Comparison of ENCODE assay signal across 8 mouse cellular contexts in the genomic region with DNA sequence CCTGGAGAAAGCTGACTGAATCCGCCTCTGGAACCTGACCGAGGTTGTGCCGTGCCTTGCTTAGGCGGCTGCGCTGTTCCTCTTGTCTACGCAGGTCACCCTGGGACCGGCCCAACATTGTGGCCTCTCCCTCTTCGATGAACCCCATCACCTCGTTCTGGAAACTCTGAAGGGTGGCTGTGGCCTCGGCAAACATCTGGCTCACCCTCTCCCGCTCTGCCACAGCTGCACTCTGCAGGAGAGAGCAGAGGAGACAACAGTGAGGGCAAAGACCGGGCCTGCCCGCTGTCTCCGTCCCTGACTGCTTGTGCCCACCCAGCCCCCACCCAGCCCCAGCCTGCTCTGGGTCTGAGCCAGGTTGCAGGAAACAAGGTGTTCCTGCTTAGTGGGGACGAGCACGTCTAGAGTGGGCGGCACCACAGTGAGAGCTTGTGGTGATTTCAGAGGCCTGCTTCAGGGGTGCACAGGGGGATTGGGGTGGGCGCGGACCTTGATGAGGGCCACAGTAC. TPM values are rescaled to one million over a fixed set of nuclear protein-coding genes. Genes with fewer than 3 reads are reported as not detected.
DNase-seq lines count a peak whose midpoint lies in the region; ATAC-seq and TF ChIP-seq lines count a peak whose summit lies in the region.

No protein-coding gene starts in this region.

- DNase-seq in kidney, adult 11 months: peak; percentile 59
- no peak for DNase-seq in kidney, postnatal 10 days
- DNase-seq in kidney, postnatal 0 days (ENCODE audit: low spot score): no peak
- DNase-seq in adrenal gland, adult 2 months: no peak
- DNase-seq in right cerebral cortex, postnatal 14 days: no peak
- no peak for DNase-seq in urinary bladder, adult 2 months (ENCODE audit: low spot score)

- TF ChIP-seq CTCF in kidney, postnatal 0 days (IDR thresholded peaks at IDR 0.05; ENCODE audit: low read depth): no peak

- no peaks in the 10 kb centered on the region for H3K36me3 ChIP-seq in forebrain, embryonic 15.5 days
- no peaks in the 10 kb centered on the region; the same call in 1 of the 2 replicates for H3K36me3 ChIP-seq in kidney, postnatal 0 days (ENCODE audit: insufficient read depth, low read length)
- no peaks in the 10 kb centered on the region for H3K36me3 ChIP-seq in neural tube, embryonic 15.5 days

- H3K9me3 ChIP-seq in forebrain, embryonic 15.5 days: no peaks in the 10 kb centered on the region
- H3K9me3 ChIP-seq in kidney, postnatal 0 days (replicated peaks; ENCODE audit: low read length): no peaks in the 10 kb centered on the region
- H3K9me3 ChIP-seq in neural tube, embryonic 15.5 days (replicated peaks): no peaks in the 10 kb centered on the region

- H3K4me2 ChIP-seq in forebrain, embryonic 15.5 days (replicated peaks): peak overlapping the region; percentile 46; the same call in 1 of the 2 replicates
- peak overlapping the region; percentile 84 for H3K4me2 ChIP-seq in kidney, postnatal 0 days (ENCODE audit: low read length)
- H3K4me2 ChIP-seq in neural tube, embryonic 15.5 days: peak overlapping the region; percentile 61

- no peak overlapping the region for H3K27ac ChIP-seq in forebrain, embryonic 15.5 days (replicated peaks)
- peak overlapping the region; percentile 81 for H3K27ac ChIP-seq in kidney, postnatal 0 days
- no peak overlapping the region for H3K27ac ChIP-seq in neural tube, embryonic 15.5 days (replicated peaks)

- 0 out of 2 replicates have a peak overlapping the region, but pooled peaks have one; percentile 2 for H3K4me3 ChIP-seq in forebrain, embryonic 15.5 days
- H3K4me3 ChIP-seq in kidney, postnatal 0 days (replicated peaks; ENCODE audit: low read depth, low read length): peak overlapping the region; percentile 58
- H3K4me3 ChIP-seq in neural tube, embryonic 15.5 days (replicated peaks): peak overlapping the region; percentile 37

- H3K27me3 ChIP-seq in forebrain, embryonic 15.5 days: peaks cover 67% of the 10 kb centered on the region
- H3K27me3 ChIP-seq in kidney, postnatal 0 days (ENCODE audit: insufficient read depth, low read length): no peaks in the 10 kb centered on the region
- peaks cover 66% of the 10 kb centered on the region for H3K27me3 ChIP-seq in neural tube, embryonic 15.5 days (replicated peaks)

- no peak overlapping the region for H3K9ac ChIP-seq in forebrain, embryonic 15.5 days (replicated peaks)
- H3K9ac ChIP-seq in kidney, postnatal 0 days (ENCODE audit: low read depth, low read length): peak overlapping the region; percentile 73; the same call in 1 of the 2 replicates
- 0 out of 2 replicates have a peak overlapping the region, but pooled peaks have one; percentile 3 for H3K9ac ChIP-seq in neural tube, embryonic 15.5 days (replicated peaks)

- WGBS in forebrain, embryonic 15.5 days: 13% methylated on average over 19 of the region's 19 CpGs
- WGBS in kidney, postnatal 0 days: 27% methylated on average over 19 of the region's 19 CpGs
- WGBS in neural tube, embryonic 15.5 days: 14% methylated on average over 19 of the region's 19 CpGs

- H3K4me1 ChIP-seq in forebrain, embryonic 15.5 days: peaks cover 46% of the 10 kb centered on the region
- peaks cover 46% of the 10 kb centered on the region for H3K4me1 ChIP-seq in kidney, postnatal 0 days (replicated peaks; ENCODE audit: insufficient read depth, low read length)
- H3K4me1 ChIP-seq in neural tube, embryonic 15.5 days: peaks cover 53% of the 10 kb centered on the region

- no peak for ATAC-seq in forebrain, embryonic 15.5 days (replicated peaks)
- ATAC-seq in kidney, postnatal 0 days (replicated peaks; ENCODE audit: low FRiP score, low read depth): peak; percentile 31; the same call in 1 of the 2 replicates
- no peak for ATAC-seq in neural tube, embryonic 15.5 days (ENCODE audit: low FRiP score)

RNA-seq across cellular contexts. Expression of a gene that starts 19.2 kb away (rescaled TPM):
- polyA plus RNA-seq in forebrain, embryonic 15.5 days (2015; fragmentation: Nextera tagmentation; extraction: Ambion mirVana): 7.0 and 7.7 TPM in 2 replicates
- polyA plus RNA-seq in kidney, postnatal 0 days (2015; fragmentation: Nextera tagmentation; extraction: Ambion mirVana): 40.8 and 41.7 TPM in 2 replicates
- 9.8 TPM in 2 replicates for polyA plus RNA-seq in neural tube, embryonic 15.5 days (2015; fragmentation: Nextera tagmentation; extraction: Ambion mirVana)
- total RNA-seq in adrenal gland, adult 2 months (2021): 10 to 100 TPM; 10.3 to 17.9 TPM
- polyA plus RNA-seq in adrenal gland, adult 2 months (2012; rRNA removed): 49.1 and 68.9 TPM in 2 replicates
- polyA plus RNA-seq in urinary bladder, adult 2 months (2012; rRNA removed): 33.1 and 40.7 TPM in 2 replicates

RNA-seq across cellular contexts. Expression of a gene that starts 21.0 kb away (rescaled TPM):
- polyA plus RNA-seq in forebrain, embryonic 15.5 days (2015; fragmentation: Nextera tagmentation; extraction: Ambion mirVana): 138 and 144 TPM in 2 replicates
- 121 and 125 TPM in 2 replicates for polyA plus RNA-seq in kidney, postnatal 0 days (2015; fragmentation: Nextera tagmentation; extraction: Ambion mirVana)
- polyA plus RNA-seq in neural tube, embryonic 15.5 days (2015; fragmentation: Nextera tagmentation; extraction: Ambion mirVana): 162 and 167 TPM in 2 replicates
- 100 to 1,000 TPM; 165 to 185 TPM for total RNA-seq in adrenal gland, adult 2 months (2021)
- 517 and 528 TPM in 2 replicates for polyA plus RNA-seq in adrenal gland, adult 2 months (2012; rRNA removed)
- polyA plus RNA-seq in urinary bladder, adult 2 months (2012; rRNA removed): 119 and 147 TPM in 2 replicates

RNA-seq across cellular contexts. Expression of a gene that starts 23.1 kb away (rescaled TPM):
- polyA plus RNA-seq in forebrain, embryonic 15.5 days (2015; fragmentation: Nextera tagmentation; extraction: Ambion mirVana): 1.6 and 1.9 TPM in 2 replicates
- 3.1 and 3.3 TPM in 2 replicates for polyA plus RNA-seq in kidney, postnatal 0 days (2015; fragmentation: Nextera tagmentation; extraction: Ambion mirVana)
- 3.4 and 4.1 TPM in 2 replicates for polyA plus RNA-seq in neural tube, embryonic 15.5 days (2015; fragmentation: Nextera tagmentation; extraction: Ambion mirVana)
- total RNA-seq in adrenal gland, adult 2 months (2021): 10 to 100 TPM in 1 of 2 experiments, 1 to 10 TPM in 1; 9.5 to 11.8 TPM
- 15.9 and 16.0 TPM in 2 replicates for polyA plus RNA-seq in adrenal gland, adult 2 months (2012; rRNA removed)
- polyA plus RNA-seq in urinary bladder, adult 2 months (2012; rRNA removed): 9.6 and 11.8 TPM in 2 replicates

RNA-seq across cellular contexts. Expression of a gene that starts 30.1 kb away (rescaled TPM):
- polyA plus RNA-seq in forebrain, embryonic 15.5 days (2015; fragmentation: Nextera tagmentation; extraction: Ambion mirVana): 0.70 and 0.80 TPM in 2 replicates
- 0.54 and 0.75 TPM in 2 replicates for polyA plus RNA-seq in kidney, postnatal 0 days (2015; fragmentation: Nextera tagmentation; extraction: Ambion mirVana)
- polyA plus RNA-seq in neural tube, embryonic 15.5 days (2015; fragmentation: Nextera tagmentation; extraction: Ambion mirVana): 1.0 and 7.1 TPM in 2 replicates
- 1 to 10 TPM in 1 of 2 experiments, under 1 TPM in 1; 0.83 to 1.0 TPM for total RNA-seq in adrenal gland, adult 2 months (2021)
- polyA plus RNA-seq in adrenal gland, adult 2 months (2012; rRNA removed): 2.3 and 3.4 TPM in 2 replicates
- polyA plus RNA-seq in urinary bladder, adult 2 months (2012; rRNA removed): 4.5 and 5.6 TPM in 2 replicates

RNA-seq across cellular contexts. Expression of a gene that starts 30.8 kb away (rescaled TPM):
- polyA plus RNA-seq in forebrain, embryonic 15.5 days (2015; fragmentation: Nextera tagmentation; extraction: Ambion mirVana): 77.7 and 78.5 TPM in 2 replicates
- polyA plus RNA-seq in kidney, postnatal 0 days (2015; fragmentation: Nextera tagmentation; extraction: Ambion mirVana): 81.1 and 89.8 TPM in 2 replicates
- 82.2 and 95.1 TPM in 2 replicates for polyA plus RNA-seq in neural tube, embryonic 15.5 days (2015; fragmentation: Nextera tagmentation; extraction: Ambion mirVana)
- 100 to 1,000 TPM; 102 to 108 TPM for total RNA-seq in adrenal gland, adult 2 months (2021)
- polyA plus RNA-seq in adrenal gland, adult 2 months (2012; rRNA removed): 134 and 167 TPM in 2 replicates
- polyA plus RNA-seq in urinary bladder, adult 2 months (2012; rRNA removed): 21.4 and 29.3 TPM in 2 replicates

Comparison
In these comparisons a context has a peak if more than half of its experiments do, and no peak if none do; other contexts are left out.
1. H3K4me3 ChIP-seq: peak in every context shown above with its lines; median percentile 58 in kidney, postnatal 0 days; 37 in neural tube, embryonic 15.5 days; 2 in forebrain, embryonic 15.5 days.